Mouse (Mus musculus): Measurements from ENCODE around the gene Pygo2. TPM values are rescaled to one million over a fixed set of nuclear protein-coding genes. Genes with fewer than 3 reads are reported as not detected.
A peak's percentile ranks its signal among the peaks of the same experiment; 100 is the strongest.

Gene Pygo2
- polyA plus RNA-seq, 1 experiment from 2014 or later: 68.4 TPM

DNA sequence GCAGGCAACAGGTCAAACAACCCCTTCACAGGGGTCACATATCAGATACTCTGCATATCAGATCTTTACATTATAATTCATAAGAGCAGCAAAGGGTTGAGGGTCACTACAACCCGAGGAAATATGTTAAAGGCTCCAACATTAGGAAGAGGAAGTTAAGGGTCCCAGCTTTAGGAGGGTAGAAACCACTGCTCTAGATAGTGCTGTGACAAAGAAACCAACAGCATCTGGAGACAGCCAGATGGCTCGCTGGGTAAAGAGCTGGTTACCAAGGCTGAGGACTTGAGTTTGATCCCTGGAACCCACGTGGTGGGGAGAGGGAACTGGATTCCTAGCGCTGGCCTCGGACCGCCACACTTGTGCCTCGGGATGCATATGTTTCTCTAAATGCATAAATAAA lies 42.3 kb downstream of the Pygo2 start:
- ATAC-seq: no peak
- H3K27me3 ChIP-seq: no peaks in the 10 kb centered on the region
- no peak for TF ChIP-seq CTCF (IDR thresholded peaks at IDR 0.05)
- in situ Hi-C loops (cut with MboI; ENCODE audit: low pct_unique_long_range_greater_than_20kb): no loop called here
- CTCF ChIA-PET: interaction anchor here (0.8 kb wide), 1 partner anchor 8 kb away, joined by 4 read pairs; no protein-coding TSS in a partner anchor
- POLR2A ChIA-PET: no interaction called here
- no peak for DNase-seq (ENCODE audit: low read depth, low spot score)

DNA sequence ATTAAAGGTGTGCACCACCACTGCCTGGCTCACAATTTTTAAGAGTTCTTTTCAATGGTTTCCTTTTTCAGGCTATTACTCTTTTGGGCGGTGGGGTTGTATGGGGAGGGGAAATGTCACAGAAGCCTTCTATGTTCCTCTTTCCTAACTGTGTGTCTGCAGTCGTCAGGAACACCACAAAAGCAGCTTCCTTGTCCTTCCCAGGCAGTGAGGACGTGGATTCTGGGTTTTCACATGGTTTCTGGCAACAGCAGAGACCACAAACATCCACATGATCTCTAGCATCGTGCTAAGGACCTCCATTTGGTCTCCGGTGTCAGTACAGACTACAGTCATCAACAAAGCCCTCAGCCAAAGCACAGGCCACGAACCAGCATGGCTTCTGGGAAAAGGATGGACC lies 43.8 kb downstream of the Pygo2 start:
- H3K27me3 ChIP-seq: no peaks in the 10 kb centered on the region
- ATAC-seq (no peak), DNase-seq (ENCODE audit: low read depth, low spot score) (no peak)
- in situ Hi-C loops (cut with MboI; ENCODE audit: low pct_unique_long_range_greater_than_20kb): no loop called here
- ChIA-PET CTCF (no interaction called here), POLR2A (no interaction called here)
- no peak for TF ChIP-seq CTCF (IDR thresholded peaks at IDR 0.05)

DNA sequence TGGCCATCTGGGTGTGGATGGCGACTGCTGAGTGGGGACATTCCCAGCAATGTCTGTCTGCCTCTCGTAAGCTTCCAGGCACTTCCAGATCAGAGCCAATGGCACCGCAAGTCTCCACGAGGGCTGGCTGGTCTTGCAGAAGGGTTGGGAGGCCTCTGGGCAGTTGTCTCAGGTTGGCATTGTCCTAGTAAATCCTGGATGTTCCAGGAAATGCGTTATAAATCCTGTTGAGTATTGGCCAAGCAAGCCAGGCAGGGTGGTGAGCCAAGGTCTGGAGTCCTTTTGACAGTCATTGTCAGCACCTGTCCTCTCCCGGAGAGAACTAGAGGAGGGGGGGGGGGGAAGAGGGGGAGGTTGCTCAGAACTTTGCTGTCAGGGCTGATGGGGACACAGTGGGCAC lies 49.0 kb downstream of the Pygo2 start:
- ChIA-PET POLR2A (no interaction called here), CTCF (no interaction called here)
- DNase-seq (ENCODE audit: low read depth, low spot score) (no peak), ATAC-seq (peak; percentile 29)
- no peaks in the 10 kb centered on the region for H3K27me3 ChIP-seq
- TF ChIP-seq CTCF (IDR thresholded peaks at IDR 0.05): no peak
- in situ Hi-C loops (cut with MboI; ENCODE audit: low pct_unique_long_range_greater_than_20kb): no loop called here

DNA sequence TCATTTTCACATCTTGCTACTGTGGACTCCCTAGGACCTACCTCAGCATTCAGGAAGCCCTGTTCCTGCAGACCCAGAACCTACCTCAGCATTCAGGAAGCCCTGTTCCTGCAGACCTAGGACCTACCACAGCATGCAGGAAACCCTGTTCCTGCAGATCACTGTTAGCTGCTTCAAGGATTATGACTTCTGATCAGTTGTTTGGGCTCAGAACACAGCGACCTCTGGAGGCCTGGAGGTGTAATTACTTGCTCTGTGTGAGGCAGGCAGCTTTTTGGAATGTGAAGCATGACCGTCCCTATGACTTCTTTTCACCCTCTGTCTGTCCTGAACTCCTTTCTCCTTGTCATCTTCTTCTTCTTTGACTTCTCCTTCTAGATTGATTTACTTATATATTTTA lies 51.5 kb downstream of the Pygo2 start:
- ATAC-seq (no peak), DNase-seq (ENCODE audit: low read depth, low spot score) (no peak)
- in situ Hi-C loops (cut with MboI; ENCODE audit: low pct_unique_long_range_greater_than_20kb): loop anchor here (5.0 kb wide), 1 partner anchor 144 kb away; the partner anchor contains the start of gene Efna4
- peaks cover 2% of the 10 kb centered on the region for H3K27me3 ChIP-seq
- POLR2A ChIA-PET: interaction anchor here (1.0 to 1.5 kb wide), 3 partner anchors 9 to 85 kb away, joined by 3 to 4 read pairs (median 3); no protein-coding TSS in a partner anchor
- CTCF ChIA-PET: interaction anchor here (0.7 to 2.7 kb wide), 6 partner anchors 12 to 142 kb away, joined by 3 to 22 read pairs (median 5); partner anchors contain the start of genes Cks1b and Shc1
- TF ChIP-seq CTCF (IDR thresholded peaks at IDR 0.05): peak; percentile 94

DNA sequence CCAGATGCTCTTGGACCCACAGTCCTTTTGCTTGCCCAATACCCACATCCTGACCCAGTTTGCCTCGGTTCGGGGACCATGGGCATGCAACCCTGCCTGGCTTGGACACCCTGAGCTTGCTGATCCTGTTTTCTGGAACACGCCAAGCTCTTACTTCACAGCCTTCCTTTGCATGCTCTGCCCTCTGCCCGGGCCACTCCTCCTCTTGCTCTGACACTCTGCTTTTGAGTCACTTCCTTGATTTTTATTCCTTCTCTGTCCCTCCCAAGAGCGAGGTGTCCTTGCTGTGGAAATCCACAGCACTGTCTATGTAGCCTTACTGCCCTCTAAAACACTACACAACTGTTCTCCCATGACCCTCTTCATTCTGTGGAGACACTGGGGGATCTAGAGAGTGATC lies 52.2 kb downstream of the Pygo2 start:
- in situ Hi-C loops (cut with MboI; ENCODE audit: low pct_unique_long_range_greater_than_20kb): loop anchor here (5.0 kb wide), 1 partner anchor 145 kb away; the partner anchor contains the start of gene Efna4
- no peak for ATAC-seq
- TF ChIP-seq CTCF (IDR thresholded peaks at IDR 0.05): no peak
- no peak for DNase-seq (ENCODE audit: low read depth, low spot score)
- CTCF ChIA-PET: interaction anchor here (1.1 to 2.7 kb wide), 5 partner anchors 13 to 142 kb away, joined by 4 to 22 read pairs (median 6); partner anchors contain the start of genes Cks1b and Shc1
- peaks cover 10% of the 10 kb centered on the region for H3K27me3 ChIP-seq
- POLR2A ChIA-PET: interaction anchor here (1.2 kb wide), 1 partner anchor 86 kb away, joined by 3 read pairs; no protein-coding TSS in a partner anchor

Other genes with a start within 250 kb of the Pygo2 start
- 37.6 TPM for gene Fam189b, start 247.1 kb upstream of the Pygo2 start, polyA plus RNA-seq (2021)
- gene Gba, start 227.3 kb upstream of the Pygo2 start, polyA plus RNA-seq (2021): 141 TPM
- gene Thbs3, start 215.0 kb upstream of the Pygo2 start, polyA plus RNA-seq (2021): 86.6 TPM
- gene Mtx1, start 203.1 kb upstream of the Pygo2 start, polyA plus RNA-seq (2021): 215 TPM
- 10.3 TPM for gene Muc1, start 201.2 kb upstream of the Pygo2 start, polyA plus RNA-seq (2021)
- 236 TPM for gene Krtcap2, start 184.2 kb upstream of the Pygo2 start, polyA plus RNA-seq (2021)
- gene Trim46, start 183.9 kb upstream of the Pygo2 start, polyA plus RNA-seq (2021): 57.5 TPM
- gene Dpm3, start 170.9 kb upstream of the Pygo2 start, polyA plus RNA-seq (2021): 104 TPM
- gene Slc50a1, start 159.6 kb upstream of the Pygo2 start, polyA plus RNA-seq (2021): 88.3 TPM
- 97.1 TPM for gene Efna1, start 149.1 kb upstream of the Pygo2 start, polyA plus RNA-seq (2021)
- 9.4 TPM for gene Efna3, start 107.2 kb upstream of the Pygo2 start, polyA plus RNA-seq (2021)
- 48.7 TPM for gene Efna4, start 92.2 kb upstream of the Pygo2 start, polyA plus RNA-seq (2021)
- 226 TPM for gene Adam15, start 80.2 kb upstream of the Pygo2 start, polyA plus RNA-seq (2021)
- gene Dcst2, start 68.2 kb upstream of the Pygo2 start, polyA plus RNA-seq (2021): 0.06 TPM
- 1.3 TPM for gene Dcst1, start 65.0 kb upstream of the Pygo2 start, polyA plus RNA-seq (2021)
- 73.7 TPM for gene Zbtb7b, start 35.4 kb upstream of the Pygo2 start, polyA plus RNA-seq (2021)
- gene Lenep, start 27.4 kb upstream of the Pygo2 start, polyA plus RNA-seq (2021): not detected
- 40.6 TPM for gene Flad1, start 18.3 kb upstream of the Pygo2 start, polyA plus RNA-seq (2021)
- gene Cks1b, start 11.8 kb upstream of the Pygo2 start, polyA plus RNA-seq (2021): 162 TPM
- gene Shc1, start 11.8 kb upstream of the Pygo2 start, polyA plus RNA-seq (2021): 174 TPM
- 354 TPM for gene Pbxip1, start 6.5 kb downstream of the Pygo2 start, polyA plus RNA-seq (2021)
- 40.7 TPM for gene Pmvk, start 24.3 kb downstream of the Pygo2 start, polyA plus RNA-seq (2021)
- 0.04 TPM for gene Kcnn3, start 90.0 kb downstream of the Pygo2 start, polyA plus RNA-seq (2021)

Measured in Patski (cell line).